Mouse (Mus musculus) heart, adult 2 months (tissue): ENCODE data around the gene Zcchc7.

ENCODE experiments used
- CTCF ChIP-seq: fragments of 200-600 bp; IDR thresholded peaks from 2 replicates; pipeline ENCODE4 v1.8.1; 2022; ENCODE audit warnings: antibody characterized with exemption, mild to moderate bottlenecking, moderate library complexity
- EP300 ChIP-seq: fragments of 200-500 bp; IDR thresholded peaks from 2 replicates; pipeline ENCODE4 v1.6.1; 2011; ENCODE audit warnings: low read depth, low read length, control low read depth; ENCODE audit not compliant: insufficient read depth
- POLR2A ChIP-seq: fragments of 200-500 bp; IDR thresholded peaks from 2 replicates; pipeline ENCODE4 v1.6.1; 2011; ENCODE audit warnings: mild to moderate bottlenecking, low read depth, low read length, control low read depth; ENCODE audit not compliant: insufficient read depth

DNA sequence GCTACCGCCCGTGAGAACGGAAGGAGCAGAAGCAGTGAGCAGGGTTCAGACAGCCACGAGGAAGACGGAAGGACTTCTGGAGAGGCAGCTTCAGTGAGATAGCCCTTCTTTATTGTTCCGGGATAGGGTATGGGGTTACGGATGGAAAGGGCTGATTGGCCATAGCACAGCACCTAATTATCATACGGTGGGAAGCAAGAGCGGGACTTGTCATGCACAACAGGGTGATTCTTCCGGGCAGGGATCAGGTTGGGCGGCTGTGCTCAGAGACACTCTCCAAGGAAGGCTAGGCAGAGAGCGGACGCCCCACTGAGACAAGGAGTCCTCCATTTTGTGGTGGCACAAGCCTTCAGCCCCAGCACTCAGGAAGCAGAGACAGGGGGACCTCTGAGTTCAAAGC is 203.5 kb downstream of the Zcchc7 start:
- no peak for TF ChIP-seq POLR2A
- TF ChIP-seq EP300 = no peak
- no peak for TF ChIP-seq CTCF
